33 mouse cellular contexts compared by ENCODE assay signal in the genomic region with DNA sequence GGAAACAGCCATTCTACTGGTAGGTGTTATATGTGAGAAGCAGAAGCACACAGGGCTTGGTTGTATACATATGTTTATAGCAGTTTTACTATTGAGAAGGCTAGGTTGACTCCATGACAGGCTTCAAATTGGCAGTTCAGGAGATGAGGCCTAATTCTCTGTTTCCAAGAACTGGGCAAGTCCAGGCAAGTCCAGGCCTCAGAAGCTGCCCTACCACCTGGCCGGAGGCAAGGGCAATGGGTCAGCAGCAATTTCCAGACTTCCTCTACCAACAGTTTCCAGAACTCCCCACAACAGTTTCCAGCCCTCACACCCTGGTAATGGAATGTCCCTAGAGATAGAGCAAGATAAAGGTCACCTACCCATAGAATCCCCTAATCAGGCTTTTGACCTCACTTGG. TPM values are rescaled to one million over a fixed set of nuclear protein-coding genes. Genes with fewer than 3 reads are reported as not detected.
"Had no signal": no experiment of that assay in that cellular context is flagged by ENCODE, and none has a peak within 500 bp of the region (broad histone marks: within the 10 kb centered on the region; RNA-seq: fewer than 3 reads in every experiment).

No protein-coding gene starts in this region.

- H3K9me3 ChIP-seq: heart, embryonic 13.5 days; heart, embryonic 15.5 days; hindbrain, embryonic 10.5 days; hindbrain, embryonic 12.5 days; hindbrain, embryonic 13.5 days; hindbrain, embryonic 15.5 days; intestine, embryonic 15.5 days; kidney, embryonic 15.5 days had no signal

- H3K36me3 ChIP-seq: heart, embryonic 13.5 days; heart, embryonic 15.5 days; hindbrain, embryonic 12.5 days; hindbrain, embryonic 13.5 days; hindbrain, embryonic 15.5 days; intestine, embryonic 15.5 days; kidney, embryonic 15.5 days had no signal

- H3K4me2 ChIP-seq: heart, embryonic 13.5 days; heart, embryonic 15.5 days; hindbrain, embryonic 12.5 days; hindbrain, embryonic 13.5 days; hindbrain, embryonic 14.5 days; hindbrain, embryonic 15.5 days; intestine, embryonic 15.5 days; kidney, embryonic 15.5 days had no signal

- H3K4me3 ChIP-seq: heart, embryonic 13.5 days; heart, embryonic 15.5 days; hindbrain, embryonic 10.5 days; hindbrain, embryonic 12.5 days; hindbrain, embryonic 13.5 days; hindbrain, embryonic 15.5 days; intestine, embryonic 15.5 days; kidney, embryonic 15.5 days; layer of hippocampus, adult 2 months; left cerebral cortex, adult 2 months had no signal

- DNase-seq: heart, postnatal 10 days; heart, postnatal 14 days; heart, postnatal 36 days; heart, postnatal 4 days; kidney, adult 18-20 months; kidney, adult 2 months; kidney, adult 8-10 months; kidney, adult 9 months; kidney, postnatal 10 days; kidney, postnatal 14 days; kidney, postnatal 25 days; kidney, postnatal 36 days; kidney, postnatal 4 days; layer of hippocampus, adult 9-11 months; layer of hippocampus, postnatal 36 days had no signal

- ATAC-seq: hindbrain, embryonic 16.5 days; hindbrain, postnatal 0 days; inflammation-experienced regulatory T-cells, adult 6 months; intestine, embryonic 15.5 days; intestine, embryonic 16.5 days; intestine, postnatal 0 days had no signal

- H3K27me3 ChIP-seq: heart, embryonic 13.5 days; heart, embryonic 15.5 days; hindbrain, embryonic 12.5 days; hindbrain, embryonic 13.5 days; hindbrain, embryonic 15.5 days; intestine, embryonic 15.5 days; kidney, embryonic 15.5 days had no signal

- H3K9ac ChIP-seq: heart, embryonic 13.5 days; heart, embryonic 15.5 days; hindbrain, embryonic 12.5 days; hindbrain, embryonic 13.5 days; hindbrain, embryonic 14.5 days; hindbrain, embryonic 15.5 days; intestine, embryonic 15.5 days; kidney, embryonic 15.5 days had no signal

- H3K27ac ChIP-seq: heart, embryonic 13.5 days; heart, embryonic 15.5 days; hindbrain, embryonic 10.5 days; hindbrain, embryonic 12.5 days; hindbrain, embryonic 13.5 days; hindbrain, embryonic 14.5 days; hindbrain, embryonic 15.5 days; hindbrain, postnatal 0 days; intestine, embryonic 15.5 days; kidney, embryonic 15.5 days; kidney, postnatal 0 days; layer of hippocampus, adult 2 months; left cerebral cortex, adult 2 months had no signal

RNA-seq across cellular contexts. Expression of a gene that starts 29.7 kb away (rescaled TPM):
- total RNA-seq: hematopoietic stem cell, adult 5-6 weeks had no signal
